Mouse (Mus musculus) hindbrain, embryonic 15.5 days (tissue): ENCODE measurements at regions not wholly inside any gene's neighbourhood (a gene's known extent, or its start where the extent isn't known, plus 50 kb on each side); places are given as distances from the start of the nearest gene placed in this dataset.

Experiments
- ATAC-seq: fragments of 200-750 bp; cut with Nextera tagmentation; 2 replicates; pipeline ENCODE4 v1.8.0; 2017; ENCODE audit warnings: low read depth, moderate number of reproducible peaks, moderate TSS enrichment; ENCODE audit not compliant: low FRiP score
- H3K27ac ChIP-seq: fragments of 300-500 bp; sonication (generic); replicated peaks from 2 replicates; pipeline ENCODE4 v1.5.1; 2015; ENCODE audit warnings: mild to moderate bottlenecking, inconsistent platforms
- H3K27me3 ChIP-seq: fragments of 300-500 bp; sonication (generic); 2 replicates; pipeline ENCODE4 v1.6.1; 2015; ENCODE audit warnings: control low read depth, inconsistent platforms
- H3K36me3 ChIP-seq: fragments of 300-500 bp; sonication (generic); 2 replicates; pipeline ENCODE4 v1.6.1; 2015; ENCODE audit warnings: control low read depth, inconsistent platforms
- H3K4me1 ChIP-seq: fragments of 300-500 bp; sonication (generic); replicated peaks from 2 replicates; pipeline ENCODE4 v1.6.1; 2015; ENCODE audit warnings: control low read depth, inconsistent platforms
- H3K4me2 ChIP-seq: fragments of 300-500 bp; sonication (generic); 2 replicates; pipeline ENCODE4 v1.6.1; 2015; ENCODE audit warnings: moderate library complexity, mild to moderate bottlenecking, inconsistent platforms
- H3K4me3 ChIP-seq: fragments of 300-500 bp; sonication (generic); 2 replicates; pipeline ENCODE4 v1.5.1; 2015; ENCODE audit warnings: mild to moderate bottlenecking, inconsistent platforms
- H3K9ac ChIP-seq: fragments of 300-500 bp; sonication (generic); 2 replicates; pipeline ENCODE4 v1.6.1; 2015; ENCODE audit warnings: inconsistent platforms
- H3K9me3 ChIP-seq: fragments of 300-500 bp; sonication (generic); 2 replicates; pipeline ENCODE4 v1.6.1; 2016; ENCODE audit warnings: control low read depth, inconsistent platforms
- WGBS: fragments of 180-500 bp; shearing (Covaris S2); methylation state at CpG from one replicate; pipeline ENCODE4 v1.1.7; 2015; 5-methylcytosine and 5-hydroxymethylcytosine counted together

- H3K36me3 ChIP-seq, result no peaks in the 10 kb centered on the region
- H3K4me2 ChIP-seq, result no peak overlapping the region
- H3K9ac ChIP-seq, result no peak overlapping the region
- no peak overlapping the region for H3K4me3 ChIP-seq
- 89% methylated on average over 4 of the region's 4 CpGs for WGBS
- H3K27ac ChIP-seq, result no peak overlapping the region
- peaks cover 11% of the 10 kb centered on the region for H3K4me1 ChIP-seq
- no peaks in the 10 kb centered on the region for H3K9me3 ChIP-seq
- no peak for ATAC-seq
- no peaks in the 10 kb centered on the region for H3K27me3 ChIP-seq
These were observed 140.1 kb downstream of the Ddx11 start for GRCm38 (mm10) chr17:66263405-66263804.

- ATAC-seq, result no peak
- H3K27me3 ChIP-seq, result no peaks in the 10 kb centered on the region
- H3K4me2 ChIP-seq, result no peak overlapping the region
- H3K9me3 ChIP-seq, result no peaks in the 10 kb centered on the region
- no peak overlapping the region for H3K9ac ChIP-seq
- 89% methylated on average over 5 of the region's 5 CpGs for WGBS
- H3K4me3 ChIP-seq, result no peak overlapping the region
- H3K4me1 ChIP-seq, result peaks cover 12% of the 10 kb centered on the region
- no peaks in the 10 kb centered on the region for H3K36me3 ChIP-seq
- H3K27ac ChIP-seq, result no peak overlapping the region
These were observed 143.5 kb downstream of the Ddx11 start for GRCm38 (mm10) chr17:66266803-66267202.

GRCm38 (mm10) chr17:66267831-66268230 is 144.5 kb downstream of the Ddx11 start:
- 50% methylated on average over 6 of the region's 6 CpGs for WGBS
- no peak overlapping the region for H3K4me3 ChIP-seq
- H3K4me1 ChIP-seq, result peaks cover 12% of the 10 kb centered on the region
- no peak overlapping the region for H3K9ac ChIP-seq
- no peak overlapping the region for H3K27ac ChIP-seq
- ATAC-seq, result 0 out of 2 replicates have a peak, but pooled peaks have one; percentile 42
- H3K4me2 ChIP-seq, result no peak overlapping the region
- no peaks in the 10 kb centered on the region for H3K27me3 ChIP-seq
- no peaks in the 10 kb centered on the region for H3K9me3 ChIP-seq
- H3K36me3 ChIP-seq, result no peaks in the 10 kb centered on the region

DNA sequence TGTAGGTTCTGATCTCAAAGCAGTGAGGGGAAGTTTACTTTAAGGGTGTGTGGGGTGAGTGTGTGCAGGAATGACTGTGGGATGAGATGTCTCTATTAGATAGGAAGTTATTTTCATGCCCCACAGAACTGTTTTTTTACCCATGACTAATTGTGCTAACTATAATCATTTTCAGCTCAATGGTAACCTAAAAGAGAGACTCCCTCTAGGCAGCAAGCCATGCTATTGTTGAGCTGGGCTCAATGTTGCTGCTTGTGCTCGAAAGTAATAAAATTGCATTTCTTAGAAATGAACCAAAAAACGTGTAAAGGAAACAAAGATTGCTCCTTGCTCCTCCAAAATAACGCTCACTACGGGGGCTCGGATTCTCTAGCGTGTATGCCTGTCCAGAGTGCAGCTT is 146.2 kb downstream of the Ddx11 start:
- no peak for ATAC-seq
- Histone ChIP-seq H3K27me3 (no peaks in the 10 kb centered on the region), H3K36me3 (no peaks in the 10 kb centered on the region), H3K4me1 (peaks cover 12% of the 10 kb centered on the region), H3K4me3 (no peak overlapping the region), H3K27ac (no peak overlapping the region), H3K9me3 (no peaks in the 10 kb centered on the region), H3K9ac (no peak overlapping the region), H3K4me2 (no peak overlapping the region)
- 71% methylated on average over 6 of the region's 6 CpGs for WGBS

GRCm38 (mm10) chr17:66271906-66272305 is 148.6 kb downstream of the Ddx11 start:
- Histone ChIP-seq H3K36me3 (no peaks in the 10 kb centered on the region), H3K9ac (no peak overlapping the region), H3K4me1 (peaks cover 11% of the 10 kb centered on the region), H3K27me3 (no peaks in the 10 kb centered on the region), H3K27ac (no peak overlapping the region), H3K9me3 (no peaks in the 10 kb centered on the region), H3K4me2 (no peak overlapping the region), H3K4me3 (no peak overlapping the region)
- WGBS, result 61% methylated on average over 7 of the region's 7 CpGs
- ATAC-seq, result no peak

GRCm38 (mm10) chr17:66276778-66277177 is 153.5 kb downstream of the Ddx11 start:
- Histone ChIP-seq H3K9ac (no peak overlapping the region), H3K27ac (peak overlapping the region; percentile 59), H3K9me3 (no peaks in the 10 kb centered on the region), H3K36me3 (no peaks in the 10 kb centered on the region), H3K4me2 (no peak overlapping the region; the same call in 1 of the 2 replicates), H3K4me1 (peaks cover 17% of the 10 kb centered on the region), H3K4me3 (no peak overlapping the region), H3K27me3 (no peaks in the 10 kb centered on the region)
- peak; percentile 92 for ATAC-seq
- WGBS, result 9% methylated on average over 13 of the region's 13 CpGs

DNA sequence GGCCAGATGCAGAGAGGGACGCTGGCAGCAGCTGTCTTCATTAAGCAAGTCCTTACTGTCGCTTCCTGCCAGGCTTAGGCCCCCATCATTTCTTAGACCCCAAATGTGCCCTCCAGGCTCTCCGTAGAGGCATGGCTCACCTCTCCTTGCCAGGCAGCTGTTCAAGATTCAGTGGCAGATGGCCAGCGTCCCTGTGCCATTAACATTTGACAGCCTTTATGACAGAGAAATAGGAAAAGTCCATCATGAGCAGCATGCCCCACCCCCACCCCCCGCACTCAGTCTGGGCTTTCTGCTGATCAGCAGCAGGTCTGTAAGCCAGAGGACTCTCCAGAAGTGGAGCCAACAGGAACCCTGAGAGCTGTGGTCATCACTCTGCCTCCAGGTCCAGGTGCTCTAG is 154.7 kb downstream of the Ddx11 start:
- Histone ChIP-seq H3K9ac (no peak overlapping the region), H3K9me3 (no peaks in the 10 kb centered on the region), H3K4me3 (no peak overlapping the region), H3K4me1 (peaks cover 17% of the 10 kb centered on the region), H3K36me3 (no peaks in the 10 kb centered on the region), H3K4me2 (no peak overlapping the region), H3K27me3 (no peaks in the 10 kb centered on the region), H3K27ac (peak overlapping the region; percentile 59; the same call in 1 of the 2 replicates)
- 31% methylated on average over 5 of the region's 5 CpGs for WGBS
- ATAC-seq, result peak; percentile 64

GRCm38 (mm10) chr17:66285295-66285694 is 162.0 kb downstream of the Ddx11 start:
- Histone ChIP-seq H3K4me3 (no peak overlapping the region), H3K27ac (no peak overlapping the region), H3K27me3 (no peaks in the 10 kb centered on the region), H3K36me3 (no peaks in the 10 kb centered on the region), H3K9me3 (no peaks in the 10 kb centered on the region), H3K9ac (no peak overlapping the region), H3K4me2 (no peak overlapping the region), H3K4me1 (no peaks in the 10 kb centered on the region)
- no peak for ATAC-seq
- 93% methylated on average over 10 of the region's 10 CpGs for WGBS
